Mouse (Mus musculus) left cerebral cortex, adult 18-20 months (tissue): ENCODE measurements around the gene Mto1. TPM values are rescaled to one million over a fixed set of nuclear protein-coding genes. Genes with fewer than 3 reads are reported as not detected.
"Not testable (repeated sequence)": the region's sequence is repeated elsewhere in the genome, so short reads cannot be mapped to it uniquely, and the experiment has no call there.

ENCODE experiments used
- DNase-seq, 2 experiments: peaks; one replicate each; pipeline ENCODE4 v3.0.0; 2021 to 2022; ENCODE audit warnings: low spot score in 2 of 2, mixed read lengths in 1 of 2
- microRNA-seq, 2 experiments: library from miRNA; unstranded; fragments of <30 nt; microRNA quantifications; one replicate each; pipeline ENCODE4 v1.2.0; 2021
- total RNA-seq, 2 experiments: library from RNA; stranded (reverse); gene quantifications; 2 replicates each; pipeline ENCODE4 v1.2.3; 2021

Gene Mto1
- total RNA-seq, 2 experiments from 2014 or later: 25.3 to 25.7 TPM

- DNase-seq: no peak
These were observed 56.7 kb downstream of the Mto1 start for GRCm38 (mm10) chr9:78504679-78505078.

DNA sequence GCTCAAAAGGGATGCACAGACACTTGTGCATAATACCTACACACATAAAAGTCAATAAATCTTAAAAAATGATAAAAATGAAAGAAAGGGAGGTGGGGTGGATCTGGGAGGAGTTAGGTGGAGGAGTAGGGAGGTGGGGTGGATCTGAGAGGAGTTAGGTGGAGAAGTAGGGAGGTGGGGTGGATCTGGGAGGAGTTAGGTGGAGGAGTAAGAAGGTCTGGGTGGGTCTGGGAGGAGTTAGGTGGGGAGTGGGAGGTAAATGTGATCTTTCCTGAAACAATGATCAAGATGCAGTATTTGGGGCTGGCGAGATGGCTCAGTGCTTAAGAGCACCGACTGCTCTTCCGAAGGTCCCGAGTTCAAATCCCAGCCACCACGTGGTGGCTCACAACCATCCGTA is 57.2 kb downstream of the Mto1 start:
- DNase-seq: no peak

GRCm38 (mm10) chr9:78506002-78506721 is 58.2 kb downstream of the Mto1 start:
- DNase-seq: no peak

DNA sequence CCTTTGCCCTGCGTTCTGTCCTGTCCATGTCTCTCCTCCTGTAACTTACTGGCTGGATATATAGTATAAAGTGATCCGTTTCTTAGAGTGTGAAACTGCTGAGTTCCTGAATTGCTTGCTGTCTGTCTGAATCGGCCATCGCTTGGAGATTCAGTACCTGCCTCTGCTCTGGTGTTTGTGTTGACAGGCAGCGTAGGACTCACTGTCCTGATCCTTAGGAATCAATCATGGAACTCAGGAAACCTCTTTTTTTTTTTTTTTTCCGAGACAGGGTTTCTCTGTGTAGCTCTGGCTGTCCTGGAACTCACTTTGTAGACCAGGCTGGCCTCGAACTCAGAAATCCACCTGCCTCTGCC is 58.7 kb downstream of the Mto1 start:
- no peak for DNase-seq

- DNase-seq: no peak
These were observed 60.2 kb downstream of the Mto1 start for GRCm38 (mm10) chr9:78508106-78508786.

DNA sequence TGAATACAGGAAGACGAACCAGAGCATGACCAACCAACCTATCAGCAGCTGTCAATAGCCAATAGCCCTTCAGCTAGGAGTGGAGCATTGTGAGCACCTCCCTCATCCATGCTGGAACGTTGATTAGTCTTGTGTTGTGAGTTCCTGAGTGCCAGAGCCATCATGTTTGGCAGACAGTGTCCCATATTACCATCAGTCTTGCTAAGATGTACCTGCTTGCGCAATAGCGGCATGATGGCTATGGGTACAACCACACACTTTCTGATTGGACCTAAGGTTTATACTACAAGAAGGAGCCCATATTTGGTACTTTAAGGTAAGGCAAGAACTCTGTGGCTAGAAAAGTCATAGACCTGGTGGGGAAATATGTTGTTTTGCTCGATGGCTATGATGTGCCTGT is 63.7 kb downstream of the Mto1 start:
- no peak for DNase-seq

DNA sequence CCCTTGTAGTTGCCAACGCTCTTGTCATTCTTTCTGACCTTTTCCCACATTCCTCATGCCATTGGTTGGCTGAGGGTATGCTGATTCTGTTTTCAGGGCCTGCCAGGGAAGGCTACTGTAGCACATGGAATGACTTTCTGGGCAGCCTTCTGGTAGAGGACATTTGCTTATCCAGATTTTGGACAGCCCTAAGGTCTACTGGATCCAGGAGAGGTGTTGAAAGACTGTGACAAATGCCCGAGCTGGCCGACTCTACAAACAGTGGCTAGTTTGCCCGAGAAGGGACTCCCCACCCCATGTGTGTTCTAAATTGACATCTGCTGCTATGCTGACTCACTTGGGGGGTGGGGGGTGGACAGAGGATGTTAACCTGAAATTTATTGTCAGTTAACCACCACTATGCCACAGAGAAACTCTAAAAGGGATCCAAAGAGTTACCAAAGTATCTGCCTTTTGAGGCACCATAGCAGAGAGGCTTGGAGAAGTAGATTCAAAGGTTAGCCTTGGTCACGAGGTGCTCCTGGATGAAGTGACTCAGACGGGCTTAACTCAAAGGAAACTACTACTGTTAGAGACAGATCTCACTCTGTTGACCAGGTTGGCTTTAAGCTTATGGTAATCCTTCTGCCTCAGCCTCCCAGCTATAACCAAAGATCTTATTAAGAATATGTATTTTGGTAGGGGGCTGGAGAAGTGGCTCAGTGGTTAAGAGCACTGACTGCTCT is 65.9 kb downstream of the Mto1 start:
- no peak for DNase-seq

DNA sequence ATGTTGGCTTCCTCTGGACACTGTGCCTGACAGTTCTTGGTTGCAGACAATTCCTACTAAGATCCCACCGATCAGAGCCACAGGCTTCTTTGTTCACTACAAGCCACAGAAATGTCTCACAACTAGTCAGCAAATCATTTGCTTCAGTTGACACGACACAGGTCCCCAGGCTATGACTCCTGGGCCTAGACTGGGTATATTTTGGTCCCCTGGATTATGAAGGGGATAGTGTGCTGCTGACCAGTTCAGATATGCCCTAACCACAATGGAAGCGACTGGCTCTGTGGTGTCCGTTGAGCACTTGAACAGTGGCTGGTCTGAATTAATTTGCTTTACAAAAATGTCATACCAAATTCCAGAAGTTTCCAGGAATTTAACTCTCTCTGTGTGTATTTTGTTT is 66.7 kb downstream of the Mto1 start:
- no peak for DNase-seq

GRCm38 (mm10) chr9:78516125-78516524 is 68.1 kb downstream of the Mto1 start:
- DNase-seq: no peak

DNA sequence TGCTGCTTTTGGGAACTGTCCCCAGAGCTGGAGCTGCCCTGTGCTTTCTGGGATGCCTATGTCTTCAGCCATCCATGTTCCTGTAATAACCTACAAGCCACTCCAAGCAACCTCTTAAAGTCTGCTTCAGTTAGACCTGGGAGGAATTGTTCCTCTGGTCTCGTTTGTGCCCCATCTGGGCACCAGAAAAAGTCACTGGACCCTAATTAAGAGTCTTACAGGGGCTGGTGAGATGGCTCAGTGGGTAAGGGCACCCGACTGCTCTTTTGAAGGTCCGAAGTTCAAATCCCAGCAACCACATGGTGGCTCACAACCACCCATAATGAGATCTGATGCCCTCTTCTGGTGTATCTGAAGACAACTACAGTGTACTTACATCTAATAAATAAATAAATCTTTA is 69.2 kb downstream of the Mto1 start:
- not testable (repeated sequence) for DNase-seq

DNA sequence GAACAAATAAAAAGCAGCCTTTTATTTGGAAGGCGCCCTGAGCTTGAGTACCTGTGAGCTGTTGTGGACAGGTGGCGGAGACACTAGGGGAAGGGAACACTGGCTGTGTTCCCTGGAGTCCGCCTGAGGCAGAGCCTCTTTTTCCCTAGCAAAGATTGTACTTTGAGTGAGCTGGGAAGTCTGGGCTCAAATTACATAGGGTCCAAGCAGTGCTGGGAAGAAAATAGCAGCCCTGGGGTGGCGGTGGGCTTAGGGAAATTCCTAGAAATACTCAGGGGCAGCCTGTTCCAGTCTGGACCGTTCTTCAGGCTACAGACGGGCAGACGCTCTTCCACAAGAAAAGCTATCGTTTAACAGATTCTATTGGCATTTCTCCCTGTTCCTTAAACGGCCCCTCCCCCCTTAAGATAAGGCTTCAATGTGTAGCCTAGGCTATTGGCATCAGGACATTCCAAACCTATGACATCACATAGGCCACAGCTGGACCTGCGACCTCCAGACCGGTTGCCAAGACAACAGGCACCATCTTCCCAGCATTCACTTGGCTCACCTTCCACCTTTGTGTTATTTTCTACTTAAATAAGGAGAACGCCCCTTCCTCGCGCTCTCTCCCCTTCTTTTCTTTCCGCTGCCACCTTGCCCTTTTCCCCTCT is 72.2 kb downstream of the Mto1 start:
- no peak for DNase-seq

DNA sequence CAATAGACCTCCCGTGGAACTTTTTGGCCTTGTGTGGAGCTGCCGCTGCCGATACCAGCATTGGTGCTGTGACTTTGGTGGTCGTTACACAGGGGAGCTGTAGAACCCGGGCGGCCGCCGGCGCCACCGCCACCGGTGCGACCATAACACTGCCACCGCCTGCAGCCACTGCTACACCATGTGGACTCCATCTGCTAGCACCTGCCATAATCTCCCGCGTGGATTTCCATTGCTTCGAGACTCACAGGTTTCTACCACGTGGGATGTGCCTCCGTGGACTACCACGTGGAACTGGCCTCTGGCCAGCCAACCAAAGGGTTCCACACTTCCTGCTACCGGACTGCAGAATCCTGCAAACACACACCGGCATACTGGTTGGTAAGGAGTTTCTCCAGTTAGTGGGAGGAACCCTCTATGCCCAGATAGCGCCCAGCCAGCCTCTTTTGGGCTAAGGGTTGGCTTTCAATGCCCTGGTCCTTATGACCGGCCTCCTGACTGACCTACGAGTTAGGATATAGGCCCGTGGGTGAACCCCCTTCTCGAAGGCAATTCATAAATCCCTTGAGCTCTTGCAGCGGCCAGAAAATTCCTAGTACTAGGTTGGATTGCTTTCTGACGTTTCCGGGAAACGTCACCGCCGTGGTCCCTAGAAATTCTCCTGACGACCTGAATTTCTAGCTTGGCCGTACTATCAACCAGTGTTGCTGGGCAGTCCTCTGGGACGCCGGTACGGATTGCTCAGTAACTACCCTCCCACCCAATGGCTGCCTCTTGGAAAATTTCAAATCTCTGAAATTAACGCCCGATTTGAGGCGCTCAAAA is 73.0 kb downstream of the Mto1 start:
- DNase-seq: peak; percentile 25 to 31

GRCm38 (mm10) chr9:78521689-78522088 is 73.7 kb downstream of the Mto1 start:
- no peak for DNase-seq

Small RNAs within 50 kb of the gene (microRNA-seq; reads per million reads assigned to microRNA genes)
- 0 reads per million in 2 experiments for gene Gm26377

Other genes starting within 250 kb of the Mto1 start
- gene Gsta1, start 217.6 kb upstream of the Mto1 start, total RNA-seq: not detected
- not detected for gene Gm3776, start 191.1 kb upstream of the Mto1 start, total RNA-seq
- gene Gm10639, start 158.3 kb upstream of the Mto1 start, total RNA-seq: not detected
- gene Omt2a, start 133.4 kb upstream of the Mto1 start, total RNA-seq: not detected
- not detected for gene Omt2b, start 120.6 kb upstream of the Mto1 start, total RNA-seq
- under 1 TPM in 1 of 2 experiments, not detected in 1; 0.88 TPM for gene Gsta2, start 92.4 kb upstream of the Mto1 start, total RNA-seq
- not detected for gene Dppa5a, start 80.0 kb upstream of the Mto1 start, total RNA-seq
- not detected for gene Ooep, start 69.5 kb upstream of the Mto1 start, total RNA-seq
- gene Ddx43, start 52.4 kb upstream of the Mto1 start, total RNA-seq: not detected
- gene Cgas, start 5.0 kb upstream of the Mto1 start, total RNA-seq: under 1 TPM; 0.40 to 0.65 TPM
- under 1 TPM in 1 of 2 experiments, not detected in 1; 0.42 TPM for gene Gm17324, start 578 bp downstream of the Mto1 start, total RNA-seq
- 1,000 to 10,000 TPM; 2,328 to 2,361 TPM for gene Eef1a1, start 40.9 kb downstream of the Mto1 start, total RNA-seq
- gene Slc17a5, start 139.8 kb downstream of the Mto1 start, total RNA-seq: 10 to 100 TPM; 17.8 to 19.8 TPM
- gene Cd109, start 167.3 kb downstream of the Mto1 start, total RNA-seq: under 1 TPM; 0.45 to 0.91 TPM